Mouse (Mus musculus): ENCODE data around the gene Ptgr1. TPM values are rescaled to one million over a fixed set of nuclear protein-coding genes. Genes with fewer than 3 reads are reported as not detected.

Gene Ptgr1
- polyA plus RNA-seq (2011; ENCODE audit: insufficient read depth, insufficient read length, low replicate concordance, missing spikeins) = 5.9 and 12.4 TPM in 2 replicates

GRCm38 (mm10) chr4:58986540-58987190 is at the start of gene Ptgr1:
Gene Ptgr1, minus strand, starts transcription at chr4:58987119.
- 2% methylated on average over 28 of the region's 28 CpGs for WGBS
- Histone ChIP-seq H3K4me3 (replicated peaks; ENCODE audit: control insufficient read depth, low read depth, low read length) (peak within 1 kb of the TSS; percentile 86), H3K27ac (ENCODE audit: control insufficient read depth, insufficient read depth, low read depth, low read length, poor library complexity) (peak within 1 kb of the TSS; percentile 45; the same call in 1 of the 2 replicates), H3K4me1 (ENCODE audit: control insufficient read depth, insufficient read depth, low read length) (peaks cover 3% of the 10 kb centered on the region)
- TF ChIP-seq CTCF (IDR thresholded peaks at IDR 0.05; ENCODE audit: control insufficient read depth, insufficient read depth, low read length) = peak; percentile 1; the same call in 1 of the 2 replicates
- no peak for TF ChIP-seq POLR2A (IDR thresholded peaks at IDR 0.05; ENCODE audit: borderline replicate concordance, control insufficient read depth, low read depth, low read length)

GRCm38 (mm10) chr4:59035786-59036350 is 48.9 kb upstream of the Ptgr1 start:
- 34% methylated on average over 18 of the region's 18 CpGs for WGBS

GRCm38 (mm10) chr4:59034918-59035785 is 48.2 kb upstream of the Ptgr1 start, which contains the start of gene Gng10:
Gene Gng10, plus strand, starts transcription at chr4:59035088.
- peak within 1 kb of the TSS; percentile 87 for H3K4me3 ChIP-seq (replicated peaks; ENCODE audit: control insufficient read depth, low read depth, low read length)
- H3K27ac ChIP-seq (ENCODE audit: control insufficient read depth, insufficient read depth, low read depth, low read length, poor library complexity) = peak within 1 kb of the TSS; percentile 78
- 12% methylated on average over 76 of the region's 76 CpGs for WGBS
- H3K4me1 ChIP-seq (ENCODE audit: control insufficient read depth, insufficient read depth, low read length) = peaks cover 2% of the 10 kb centered on the region; the same call in 1 of the 2 replicates
- TF ChIP-seq CTCF (IDR thresholded peaks at IDR 0.05; ENCODE audit: control insufficient read depth, insufficient read depth, low read length) (no peak), POLR2A (IDR thresholded peaks at IDR 0.05; ENCODE audit: borderline replicate concordance, control insufficient read depth, low read depth, low read length) (peak; percentile 49; the same call in 1 of the 2 replicates)

More at GRCm38 (mm10) chr4:59035786-59036350, 48.9 kb upstream of the Ptgr1 start:
- peak overlapping the region; percentile 87 for H3K4me3 ChIP-seq (replicated peaks; ENCODE audit: control insufficient read depth, low read depth, low read length)
- no peak for TF ChIP-seq CTCF (IDR thresholded peaks at IDR 0.05; ENCODE audit: control insufficient read depth, insufficient read depth, low read length)
- no peak for TF ChIP-seq POLR2A (IDR thresholded peaks at IDR 0.05; ENCODE audit: borderline replicate concordance, control insufficient read depth, low read depth, low read length)
- H3K27ac ChIP-seq (ENCODE audit: control insufficient read depth, insufficient read depth, low read depth, low read length, poor library complexity) = 0 out of 2 replicates have a peak overlapping the region, but pooled peaks have one; percentile 6
- peaks cover 3% of the 10 kb centered on the region; the same call in 1 of the 2 replicates for H3K4me1 ChIP-seq (ENCODE audit: control insufficient read depth, insufficient read depth, low read length)

- TF ChIP-seq CTCF (IDR thresholded peaks at IDR 0.05; ENCODE audit: control insufficient read depth, insufficient read depth, low read length) (no peak), POLR2A (IDR thresholded peaks at IDR 0.05; ENCODE audit: borderline replicate concordance, control insufficient read depth, low read depth, low read length) (no peak)
- H3K4me1 ChIP-seq (ENCODE audit: control insufficient read depth, insufficient read depth, low read length) = peaks cover 2% of the 10 kb centered on the region; the same call in 1 of the 2 replicates
- no peak overlapping the region for H3K4me3 ChIP-seq (replicated peaks; ENCODE audit: control insufficient read depth, low read depth, low read length)
- H3K27ac ChIP-seq (ENCODE audit: control insufficient read depth, insufficient read depth, low read depth, low read length, poor library complexity) = no peak overlapping the region
- 60% methylated on average over 10 of the region's 10 CpGs for WGBS
These were observed 47.5 kb upstream of the Ptgr1 start for GRCm38 (mm10) chr4:59034325-59034917.

- Histone ChIP-seq H3K4me3 (replicated peaks; ENCODE audit: control insufficient read depth, low read depth, low read length) (no peak overlapping the region), H3K4me1 (ENCODE audit: control insufficient read depth, insufficient read depth, low read length) (no peaks in the 10 kb centered on the region), H3K27ac (ENCODE audit: control insufficient read depth, insufficient read depth, low read depth, low read length, poor library complexity) (no peak overlapping the region)
- no peak for TF ChIP-seq CTCF (IDR thresholded peaks at IDR 0.05; ENCODE audit: control insufficient read depth, insufficient read depth, low read length)
- TF ChIP-seq POLR2A (IDR thresholded peaks at IDR 0.05; ENCODE audit: borderline replicate concordance, control insufficient read depth, low read depth, low read length) = no peak
- WGBS = 74% methylated on average over 2 of the region's 2 CpGs
These were observed 30.0 kb upstream of the Ptgr1 start for GRCm38 (mm10) chr4:59016922-59017321.

GRCm38 (mm10) chr4:59015181-59015580 is 28.3 kb upstream of the Ptgr1 start:
- no peak for TF ChIP-seq POLR2A (IDR thresholded peaks at IDR 0.05; ENCODE audit: borderline replicate concordance, control insufficient read depth, low read depth, low read length)
- TF ChIP-seq CTCF (IDR thresholded peaks at IDR 0.05; ENCODE audit: control insufficient read depth, insufficient read depth, low read length) = no peak
- no peak overlapping the region for H3K4me3 ChIP-seq (replicated peaks; ENCODE audit: control insufficient read depth, low read depth, low read length)
- WGBS = 85% methylated on average over 3 of the region's 3 CpGs

GRCm38 (mm10) chr4:59011446-59011845 is 24.5 kb upstream of the Ptgr1 start:
- no peak for TF ChIP-seq CTCF (IDR thresholded peaks at IDR 0.05; ENCODE audit: control insufficient read depth, insufficient read depth, low read length)
- TF ChIP-seq POLR2A (IDR thresholded peaks at IDR 0.05; ENCODE audit: borderline replicate concordance, control insufficient read depth, low read depth, low read length) = no peak

More at GRCm38 (mm10) chr4:59015181-59015580, 28.3 kb upstream of the Ptgr1 start:
- Histone ChIP-seq H3K4me1 (ENCODE audit: control insufficient read depth, insufficient read depth, low read length) (peaks cover 3% of the 10 kb centered on the region), H3K27ac (ENCODE audit: control insufficient read depth, insufficient read depth, low read depth, low read length, poor library complexity) (no peak overlapping the region)

More at GRCm38 (mm10) chr4:59011446-59011845, 24.5 kb upstream of the Ptgr1 start:
- Histone ChIP-seq H3K4me3 (replicated peaks; ENCODE audit: control insufficient read depth, low read depth, low read length) (no peak overlapping the region), H3K4me1 (ENCODE audit: control insufficient read depth, insufficient read depth, low read length) (peaks cover 9% of the 10 kb centered on the region), H3K27ac (ENCODE audit: control insufficient read depth, insufficient read depth, low read depth, low read length, poor library complexity) (peak overlapping the region; percentile 9; the same call in 1 of the 2 replicates)
- WGBS = 65% methylated on average over 3 of the region's 3 CpGs
